Mouse (Mus musculus) 3134 (cell line): ENCODE results near the gene Purb.
"Not testable (repeated sequence)": the region's sequence is repeated elsewhere in the genome, so short reads cannot be mapped to it uniquely, and the experiment has no call there.

Source experiments
- DNase-seq: peaks from one replicate; pipeline ENCODE4 v3.0.0-alpha.2; 2011; ENCODE audit warnings: low spot score; ENCODE audit not compliant: insufficient read length; ENCODE audit errors: extremely low read depth

Purb gene

DNA sequence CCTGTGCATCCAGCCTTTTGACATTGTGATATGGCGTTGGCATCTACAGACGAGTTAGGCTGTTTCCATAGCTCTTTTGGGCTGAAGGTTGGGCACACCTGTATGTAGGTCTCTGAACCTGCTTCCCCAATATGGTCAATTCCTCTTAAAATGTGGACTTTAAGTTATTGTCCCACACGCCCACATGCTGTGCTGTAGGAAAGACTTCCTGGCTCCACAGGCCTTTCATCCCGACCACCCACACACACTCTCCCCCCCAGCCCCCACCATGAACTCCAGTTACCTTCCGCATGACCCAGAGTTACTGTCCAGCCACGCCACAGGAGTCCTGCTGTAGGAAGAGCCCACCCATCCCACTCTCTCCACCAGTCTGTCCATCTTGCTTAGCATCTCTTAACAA is 11.2 kb upstream of the Purb start:
- DNase-seq, result no peak

- DNase-seq, result no peak
Measured at GRCm38 (mm10) chr11:6484244-6484959, 8.7 kb upstream of the Purb start.

GRCm38 (mm10) chr11:6483103-6483502 is 7.4 kb upstream of the Purb start:
- DNase-seq, result no peak

DNA sequence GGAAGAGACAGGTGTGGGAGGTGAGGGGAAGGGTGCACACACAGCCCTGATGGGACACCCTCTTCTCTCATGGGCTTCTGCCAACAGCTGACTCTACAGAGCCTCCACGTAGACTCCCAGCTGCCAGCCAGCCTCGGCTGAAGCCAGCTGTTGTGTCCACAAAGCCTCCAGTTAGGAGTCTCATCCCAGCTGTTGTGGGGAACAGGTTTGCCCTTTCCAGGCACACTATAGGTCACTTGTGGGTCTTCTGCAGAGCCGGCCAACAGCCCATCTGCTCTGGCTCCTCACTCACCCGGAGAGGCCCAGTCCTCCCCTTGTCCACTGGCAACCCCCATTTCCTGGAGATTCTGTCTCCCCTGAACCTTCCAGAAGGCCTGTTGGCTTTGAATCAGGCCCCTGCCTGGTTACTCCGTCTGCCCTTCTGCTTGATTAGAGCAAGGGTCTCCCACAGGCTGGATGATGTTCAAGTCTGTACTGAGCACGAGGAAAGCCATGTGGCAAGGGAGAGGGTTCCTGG is 6.0 kb upstream of the Purb start:
- DNase-seq, result no peak

- DNase-seq, result no peak
Measured at GRCm38 (mm10) chr11:6480681-6481405, 5.1 kb upstream of the Purb start.

- no peak for DNase-seq
Measured at GRCm38 (mm10) chr11:6480191-6480590, 4.5 kb upstream of the Purb start.

- DNase-seq, result no peak
Measured at GRCm38 (mm10) chr11:6479231-6479630, 3.5 kb upstream of the Purb start.

- no peak for DNase-seq
Measured at GRCm38 (mm10) chr11:6477350-6477749, 1.6 kb upstream of the Purb start.

- no peak for DNase-seq
Measured at GRCm38 (mm10) chr11:6476876-6477275, 1.2 kb upstream of the Purb start.

- peak; percentile 82 for DNase-seq
Measured at GRCm38 (mm10) chr11:6474874-6475731, 614 bp downstream of the Purb start.

DNA sequence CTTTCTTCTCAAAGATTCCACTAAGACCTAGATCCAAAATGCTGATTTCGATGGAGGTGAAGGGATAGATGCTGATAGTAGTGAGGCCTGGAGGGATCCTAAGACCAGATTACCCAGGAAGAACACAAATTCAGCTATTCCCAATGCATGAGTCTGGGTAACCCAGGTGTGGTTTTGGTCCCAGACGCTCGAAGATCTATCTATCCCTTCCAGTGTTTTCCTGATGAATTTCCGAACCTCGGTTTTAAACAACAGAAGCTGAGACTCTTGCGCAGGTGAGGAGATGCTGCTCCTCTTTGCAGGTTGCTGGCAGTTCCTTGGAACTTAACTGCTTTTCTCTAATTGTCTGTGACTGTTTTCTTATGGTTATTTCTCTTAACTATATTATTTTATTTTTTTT is 1.3 kb downstream of the Purb start:
- no peak for DNase-seq

GRCm38 (mm10) chr11:6472076-6472475 is 3.6 kb downstream of the Purb start:
- no peak for DNase-seq

DNA sequence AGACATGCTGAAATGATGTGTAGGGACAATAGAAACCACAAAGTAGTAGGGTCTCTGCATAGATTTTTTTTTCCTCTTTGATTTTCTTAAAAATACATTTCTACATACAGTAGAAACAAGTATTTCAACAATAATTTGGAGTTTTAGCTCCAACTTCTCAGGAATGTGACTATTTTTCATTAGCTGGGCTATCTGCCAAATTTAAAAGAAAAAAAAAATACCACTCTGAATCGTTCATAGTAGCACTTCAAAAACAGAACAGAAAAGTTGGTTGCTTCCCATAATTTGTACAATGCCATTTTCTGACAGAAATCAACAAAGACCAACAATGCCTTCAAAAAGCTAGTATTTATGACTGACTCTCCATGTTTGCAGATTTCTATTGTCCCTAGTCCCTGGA is 4.2 kb downstream of the Purb start:
- no peak for DNase-seq

- DNase-seq, result no peak
Measured at GRCm38 (mm10) chr11:6471054-6471453, 4.7 kb downstream of the Purb start.

DNA sequence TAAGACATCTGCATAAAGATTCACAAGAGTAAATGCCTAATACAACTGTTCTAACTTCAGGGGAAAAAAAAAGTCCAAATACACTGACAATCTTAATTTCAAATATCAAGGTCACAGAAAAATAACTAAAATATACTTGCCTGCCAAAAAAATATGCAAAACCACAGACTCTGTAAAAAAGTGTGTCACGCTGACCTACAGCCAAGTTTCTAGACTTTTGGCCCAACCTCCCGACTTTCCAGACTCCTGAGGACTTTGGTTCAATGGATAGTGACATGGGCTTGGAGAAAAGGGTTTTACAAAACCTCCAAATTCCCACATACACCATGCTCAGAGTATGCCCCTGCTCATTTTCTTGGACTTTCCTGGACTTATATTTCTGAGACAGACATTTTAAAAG is 7.2 kb downstream of the Purb start:
- DNase-seq, result peak; percentile 44

DNA sequence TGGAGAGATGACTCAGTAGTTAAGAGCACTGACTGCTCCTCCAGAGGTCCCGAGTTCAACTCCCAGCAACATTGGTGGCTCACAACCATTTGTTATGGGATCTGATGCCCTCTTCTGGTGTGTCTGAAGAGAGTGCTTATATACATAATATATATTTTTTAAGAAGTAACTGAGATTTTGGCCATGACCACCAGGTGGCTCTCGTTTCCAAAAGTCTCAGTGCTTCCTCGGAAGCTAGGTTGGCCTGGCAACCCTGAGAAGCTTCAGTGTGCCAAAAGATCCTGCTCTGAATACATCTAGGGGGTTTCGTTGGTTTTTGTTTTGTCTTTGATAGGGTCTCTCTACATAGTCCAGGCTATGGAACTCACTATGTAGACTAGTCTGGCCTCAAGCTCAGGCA is 10.6 kb downstream of the Purb start:
- DNase-seq, result no peak

DNA sequence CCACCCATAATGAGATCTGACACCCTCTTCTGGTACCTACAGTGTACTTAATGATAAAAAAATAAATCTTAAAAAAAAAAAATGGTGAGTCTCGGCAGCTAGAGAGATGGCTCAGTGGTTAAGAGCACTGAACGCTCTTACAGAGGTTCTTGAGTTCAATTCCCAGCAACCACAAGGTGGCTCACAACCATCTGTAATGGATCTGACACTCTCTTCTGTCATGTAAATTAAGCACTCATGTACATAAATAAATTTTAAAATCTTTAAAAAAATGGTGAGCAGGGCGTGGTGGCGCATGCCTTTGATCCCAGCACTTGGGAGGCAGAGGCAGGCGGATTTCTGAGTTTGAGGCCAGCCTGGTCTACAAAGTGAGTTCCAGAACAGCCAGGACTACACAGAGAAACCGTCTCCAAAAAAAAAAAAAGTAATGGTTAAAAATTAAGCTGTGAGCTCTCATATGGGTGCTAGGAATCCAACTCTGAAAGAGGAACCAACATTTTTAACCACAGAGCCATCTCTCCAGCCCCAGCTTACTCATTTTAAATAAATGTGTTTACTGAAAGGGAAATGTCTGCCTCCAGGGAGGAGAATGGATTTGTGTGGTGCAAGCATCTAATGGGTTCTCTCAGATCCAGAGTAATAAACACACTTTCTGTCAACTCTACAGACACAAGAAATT is 12.4 kb downstream of the Purb start:
- no peak for DNase-seq

- no peak for DNase-seq
Measured at GRCm38 (mm10) chr11:6456083-6456482, 19.6 kb downstream of the Purb start.

- DNase-seq, result not testable (repeated sequence)
Measured at GRCm38 (mm10) chr11:6448155-6448554, 27.6 kb downstream of the Purb start.

- no peak for DNase-seq
Measured at GRCm38 (mm10) chr11:6447493-6447892, 28.2 kb downstream of the Purb start.

GRCm38 (mm10) chr11:6445951-6446350 is 29.8 kb downstream of the Purb start:
- DNase-seq, result no peak
